Mouse (Mus musculus) heart, adult 2 months (tissue): ENCODE results near the gene Tnfaip8l2.

ENCODE experiments used
- CTCF ChIP-seq: fragments of 200-600 bp; IDR thresholded peaks from 2 replicates; pipeline ENCODE4 v1.8.1; 2022; ENCODE audit warnings: antibody characterized with exemption, mild to moderate bottlenecking, moderate library complexity
- POLR2A ChIP-seq: fragments of 200-500 bp; IDR thresholded peaks from 2 replicates; pipeline ENCODE4 v1.6.1; 2011; ENCODE audit warnings: mild to moderate bottlenecking, low read depth, low read length, control low read depth; ENCODE audit not compliant: insufficient read depth

DNA sequence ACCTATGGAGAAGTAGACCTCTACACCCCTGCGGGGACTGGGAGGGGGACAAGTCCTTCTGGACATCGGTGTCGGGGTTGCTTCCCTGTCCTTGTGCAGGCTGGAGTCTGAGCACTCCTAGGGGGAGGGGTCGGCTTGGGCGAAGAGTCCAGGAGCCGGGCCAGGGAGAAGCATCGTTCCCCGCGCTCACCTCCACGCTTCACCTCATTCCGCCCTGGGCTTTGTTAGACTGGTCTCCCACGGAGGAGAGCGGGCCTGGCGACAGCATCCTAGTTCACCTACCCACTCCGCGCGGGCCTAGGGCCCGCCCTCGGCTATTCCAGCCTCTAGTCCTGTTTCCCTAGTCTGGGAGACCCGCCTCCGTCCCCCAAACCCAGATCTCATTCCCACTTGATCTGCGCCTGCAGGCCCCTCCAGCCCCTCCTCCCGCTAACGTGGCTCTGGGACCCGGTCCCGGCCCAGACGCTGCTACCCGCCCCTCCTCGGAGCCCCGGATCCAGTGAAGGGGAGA lies 18.9 kb upstream of the Tnfaip8l2 start:
- TF ChIP-seq CTCF (no peak), POLR2A (no peak)
